Mouse (Mus musculus): ENCODE results near the gene Rsl24d1. TPM values are rescaled to one million over a fixed set of nuclear protein-coding genes. Genes with fewer than 3 reads are reported as not detected.
A peak's percentile ranks its signal among the peaks of the same experiment; 100 is the strongest.

Rsl24d1 gene
- polyA plus RNA-seq, 1 experiment from 2014 or later = 133 TPM

GRCm38 (mm10) chr9:73083956-73084355, 29.3 kb upstream of the Rsl24d1 start:
- Histone ChIP-seq H3K4me3 (replicated peaks) (no peak overlapping the region), H3K9ac (no peak overlapping the region), H3K4me1 (no peaks in the 10 kb centered on the region), H3K27ac (no peak overlapping the region), H3K27me3 (no peaks in the 10 kb centered on the region; the same call in 1 of the 2 replicates), H3K9me3 (no peaks in the 10 kb centered on the region), H3K36me3 (replicated peaks) (no peaks in the 10 kb centered on the region), H3K4me2 (no peak overlapping the region)
- WGBS = 82% methylated on average over 6 of the region's 6 CpGs
- no peak for ATAC-seq (ENCODE audit: low FRiP score)

DNA sequence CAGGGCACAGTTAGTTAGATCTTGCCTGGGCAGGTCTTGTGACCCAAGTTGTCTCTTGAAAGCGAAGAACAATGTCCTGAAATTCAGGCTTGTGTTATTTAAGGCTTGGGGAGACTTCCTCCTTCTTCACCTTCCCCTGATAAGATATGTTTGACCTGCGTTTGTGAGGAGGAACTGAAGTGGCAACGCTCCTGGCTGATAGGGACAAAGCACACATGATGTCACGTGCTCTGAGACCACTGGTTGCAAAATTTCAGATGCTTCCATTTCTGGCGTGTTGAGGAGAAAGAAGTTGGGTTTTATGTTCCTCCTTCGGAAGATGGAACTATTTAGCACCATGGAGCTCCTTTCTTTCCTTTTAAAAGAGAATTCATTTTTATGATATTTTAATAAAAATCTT, 27.4 kb upstream of the Rsl24d1 start:
- Histone ChIP-seq H3K36me3 (replicated peaks) (no peaks in the 10 kb centered on the region), H3K9me3 (no peaks in the 10 kb centered on the region), H3K4me2 (no peak overlapping the region), H3K27ac (no peak overlapping the region), H3K27me3 (no peaks in the 10 kb centered on the region; the same call in 1 of the 2 replicates), H3K4me1 (no peaks in the 10 kb centered on the region), H3K4me3 (replicated peaks) (no peak overlapping the region), H3K9ac (no peak overlapping the region)
- 87% methylated on average over 6 of the region's 6 CpGs for WGBS
- ATAC-seq (ENCODE audit: low FRiP score) = no peak

GRCm38 (mm10) chr9:73087121-73087520, 26.1 kb upstream of the Rsl24d1 start:
- Histone ChIP-seq H3K36me3 (replicated peaks) (no peaks in the 10 kb centered on the region), H3K4me1 (no peaks in the 10 kb centered on the region), H3K27ac (no peak overlapping the region), H3K4me2 (no peak overlapping the region), H3K9me3 (no peaks in the 10 kb centered on the region), H3K9ac (no peak overlapping the region), H3K27me3 (no peaks in the 10 kb centered on the region; the same call in 1 of the 2 replicates), H3K4me3 (replicated peaks) (no peak overlapping the region)
- WGBS = 66% methylated on average over 8 of the region's 8 CpGs
- ATAC-seq (ENCODE audit: low FRiP score) = no peak

DNA sequence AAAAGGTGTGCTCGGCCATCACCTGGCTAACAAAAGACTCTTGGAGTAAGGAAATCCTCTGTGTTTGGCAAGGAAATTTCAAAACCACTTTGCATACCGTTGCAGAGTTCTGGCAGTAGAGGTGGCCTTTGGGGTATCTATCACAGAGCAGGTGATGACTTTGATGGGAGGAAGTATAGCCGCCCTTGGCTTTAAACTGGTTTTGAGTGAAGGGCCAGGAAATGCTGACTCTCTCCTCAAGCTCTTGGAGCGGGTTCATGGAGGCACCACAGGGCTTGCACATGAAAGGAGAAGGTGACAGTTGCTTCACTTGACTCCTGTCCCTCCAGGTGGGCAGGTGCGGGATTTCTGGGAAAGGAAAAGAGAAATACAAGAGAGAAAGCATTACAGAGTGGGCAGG, 25.6 kb upstream of the Rsl24d1 start:
- H3K4me3 ChIP-seq (replicated peaks) = no peak overlapping the region
- H3K27ac ChIP-seq = no peak overlapping the region
- WGBS = 78% methylated on average over 5 of the region's 5 CpGs
- H3K9me3 ChIP-seq = no peaks in the 10 kb centered on the region
- no peaks in the 10 kb centered on the region for H3K36me3 ChIP-seq (replicated peaks)
- no peak for ATAC-seq (ENCODE audit: low FRiP score)
- H3K4me1 ChIP-seq = no peaks in the 10 kb centered on the region
- H3K9ac ChIP-seq = no peak overlapping the region
- no peak overlapping the region for H3K4me2 ChIP-seq
- peaks cover under 1% of the 10 kb centered on the region; the same call in 1 of the 2 replicates for H3K27me3 ChIP-seq

DNA sequence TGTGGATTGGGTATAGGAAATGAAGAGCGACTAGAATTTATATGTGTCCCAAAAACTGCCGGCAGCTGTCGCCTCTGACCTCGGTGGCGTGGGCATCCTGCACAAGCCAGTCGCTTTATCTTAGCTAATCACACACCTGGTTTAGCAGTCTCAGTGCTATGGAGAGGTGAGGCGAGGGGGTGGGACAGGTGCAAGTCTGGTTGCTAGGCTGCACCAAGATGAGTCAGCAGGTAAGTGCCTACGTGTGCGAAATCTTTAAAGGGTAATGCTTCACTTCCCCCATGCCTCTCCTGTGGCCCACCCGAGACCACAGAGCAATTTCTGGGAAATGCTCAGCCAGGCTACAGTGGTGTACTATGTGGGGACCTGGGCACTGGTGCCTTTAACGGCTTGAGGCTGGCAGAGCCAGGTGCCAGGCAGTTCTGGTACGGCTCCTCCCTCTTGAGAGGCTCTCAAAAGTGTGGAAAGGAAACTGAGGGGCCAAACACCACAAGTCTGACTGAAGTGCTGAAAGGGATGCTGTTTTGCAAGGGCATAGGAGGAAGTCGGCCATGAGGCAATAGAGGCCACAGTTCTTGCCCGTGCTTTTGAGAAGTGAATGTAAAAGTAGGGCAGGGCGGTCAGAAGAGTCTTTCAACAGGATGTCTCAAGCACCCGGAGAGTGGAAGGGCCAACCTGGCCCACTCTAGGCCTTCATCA, 23.9 kb upstream of the Rsl24d1 start:
- peaks cover 3% of the 10 kb centered on the region; the same call in 1 of the 2 replicates for H3K27me3 ChIP-seq
- no peaks in the 10 kb centered on the region for H3K36me3 ChIP-seq (replicated peaks)
- ATAC-seq (ENCODE audit: low FRiP score) = no peak
- H3K4me1 ChIP-seq = 0 out of 2 replicates have a peak, but pooled peaks cover under 1% of the 10 kb centered on the region
- H3K27ac ChIP-seq = no peak overlapping the region
- 84% methylated on average over 16 of the region's 16 CpGs for WGBS
- H3K9me3 ChIP-seq = no peaks in the 10 kb centered on the region
- H3K9ac ChIP-seq = no peak overlapping the region
- H3K4me2 ChIP-seq = no peak overlapping the region
- H3K4me3 ChIP-seq (replicated peaks) = no peak overlapping the region

GRCm38 (mm10) chr9:73090121-73090520, 23.1 kb upstream of the Rsl24d1 start:
- no peaks in the 10 kb centered on the region for H3K36me3 ChIP-seq (replicated peaks)
- peaks cover 3% of the 10 kb centered on the region; the same call in 1 of the 2 replicates for H3K27me3 ChIP-seq
- H3K9ac ChIP-seq = no peak overlapping the region
- peaks cover 5% of the 10 kb centered on the region; the same call in 1 of the 2 replicates for H3K4me1 ChIP-seq
- H3K4me3 ChIP-seq (replicated peaks) = no peak overlapping the region
- H3K9me3 ChIP-seq = no peaks in the 10 kb centered on the region
- 75% methylated on average over 10 of the region's 10 CpGs for WGBS
- no peak overlapping the region for H3K4me2 ChIP-seq
- no peak overlapping the region for H3K27ac ChIP-seq
- ATAC-seq (ENCODE audit: low FRiP score) = no peak

DNA sequence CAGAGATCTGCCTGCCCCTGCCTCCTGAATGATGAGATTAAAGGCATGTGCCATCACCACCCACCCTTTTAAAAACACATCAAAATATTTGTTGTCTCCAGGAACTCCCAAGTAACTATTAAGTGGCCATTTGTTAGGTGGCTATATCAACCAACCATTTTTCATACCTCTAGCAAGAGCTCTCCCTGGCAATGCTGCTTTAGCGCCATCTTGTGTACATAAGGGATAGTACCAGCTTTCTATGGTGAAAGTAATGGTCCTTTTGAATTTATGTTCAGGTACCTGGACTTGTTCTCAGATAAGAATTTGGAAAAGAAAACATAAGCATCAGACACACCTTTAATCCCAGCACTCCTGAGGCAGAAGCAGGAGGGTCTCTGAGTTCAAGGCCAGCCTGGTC, 21.5 kb upstream of the Rsl24d1 start:
- WGBS = 0% methylated on average over 1 of the region's 1 CpGs
- no peak overlapping the region for H3K27ac ChIP-seq
- ATAC-seq (ENCODE audit: low FRiP score) = no peak
- no peaks in the 10 kb centered on the region for H3K9me3 ChIP-seq
- peaks cover 5% of the 10 kb centered on the region; the same call in 1 of the 2 replicates for H3K4me1 ChIP-seq
- H3K27me3 ChIP-seq = peaks cover 3% of the 10 kb centered on the region; the same call in 1 of the 2 replicates
- H3K9ac ChIP-seq = no peak overlapping the region
- no peak overlapping the region for H3K4me2 ChIP-seq
- H3K4me3 ChIP-seq (replicated peaks) = no peak overlapping the region
- no peaks in the 10 kb centered on the region for H3K36me3 ChIP-seq (replicated peaks)

DNA sequence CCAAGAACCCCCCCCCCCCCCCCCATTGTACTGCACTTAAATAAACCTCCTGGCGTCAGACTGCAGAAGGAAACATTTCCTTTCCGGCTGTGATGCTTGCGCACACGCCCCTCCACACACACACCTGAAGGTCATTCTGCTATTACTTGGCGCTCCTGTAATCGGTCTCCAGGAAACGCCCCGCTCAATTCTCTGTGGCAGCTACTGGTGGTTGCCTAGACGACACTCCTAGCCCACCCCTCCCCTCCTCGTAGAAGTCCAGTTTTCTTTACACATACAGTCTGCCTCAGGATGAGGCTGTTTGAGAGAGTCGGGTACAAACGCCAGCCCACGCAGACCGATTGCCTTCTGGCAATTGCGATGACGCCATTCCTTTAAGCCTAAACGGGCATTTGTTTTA, 18.6 kb upstream of the Rsl24d1 start:
- Histone ChIP-seq H3K9ac (no peak overlapping the region), H3K4me3 (replicated peaks) (no peak overlapping the region), H3K27me3 (0 out of 2 replicates have a peak, but pooled peaks cover 3% of the 10 kb centered on the region), H3K36me3 (replicated peaks) (no peaks in the 10 kb centered on the region), H3K27ac (no peak overlapping the region), H3K4me1 (peaks cover 5% of the 10 kb centered on the region; the same call in 1 of the 2 replicates), H3K4me2 (no peak overlapping the region), H3K9me3 (no peaks in the 10 kb centered on the region)
- ATAC-seq (ENCODE audit: low FRiP score) = peak; percentile 64; the same call in 1 of the 2 replicates
- 52% methylated on average over 17 of the region's 17 CpGs for WGBS

GRCm38 (mm10) chr9:73097898-73098297, 15.3 kb upstream of the Rsl24d1 start:
- ATAC-seq (ENCODE audit: low FRiP score) = no peak
- Histone ChIP-seq H3K9me3 (no peaks in the 10 kb centered on the region), H3K27ac (no peak overlapping the region), H3K4me2 (no peak overlapping the region), H3K4me3 (replicated peaks) (no peak overlapping the region), H3K4me1 (peaks cover 5% of the 10 kb centered on the region; the same call in 1 of the 2 replicates), H3K36me3 (replicated peaks) (no peaks in the 10 kb centered on the region), H3K9ac (no peak overlapping the region), H3K27me3 (peaks cover 15% of the 10 kb centered on the region)
- 79% methylated on average over 2 of the region's 2 CpGs for WGBS

- no peak within 1 kb of the TSS for H3K4me2 ChIP-seq
- H3K27me3 ChIP-seq = peaks cover 49% of the 10 kb centered on the region
- WGBS = 87% methylated on average over 5 of the region's 5 CpGs
- no peak within 1 kb of the TSS for H3K9ac ChIP-seq
- H3K9me3 ChIP-seq = no peaks in the 10 kb centered on the region
- no peak within 1 kb of the TSS for H3K4me3 ChIP-seq (replicated peaks)
- H3K36me3 ChIP-seq (replicated peaks) = no peaks in the 10 kb centered on the region
- ATAC-seq (ENCODE audit: low FRiP score) = no peak
- no peak within 1 kb of the TSS for H3K27ac ChIP-seq
- H3K4me1 ChIP-seq = peaks cover 10% of the 10 kb centered on the region; the same call in 1 of the 2 replicates
These were observed 11.7 kb upstream of the Rsl24d1 start, which contains the start of gene Khdc3 for GRCm38 (mm10) chr9:73101536-73101935. Gene Khdc3 (plus strand): TSS chr9:73101836.

DNA sequence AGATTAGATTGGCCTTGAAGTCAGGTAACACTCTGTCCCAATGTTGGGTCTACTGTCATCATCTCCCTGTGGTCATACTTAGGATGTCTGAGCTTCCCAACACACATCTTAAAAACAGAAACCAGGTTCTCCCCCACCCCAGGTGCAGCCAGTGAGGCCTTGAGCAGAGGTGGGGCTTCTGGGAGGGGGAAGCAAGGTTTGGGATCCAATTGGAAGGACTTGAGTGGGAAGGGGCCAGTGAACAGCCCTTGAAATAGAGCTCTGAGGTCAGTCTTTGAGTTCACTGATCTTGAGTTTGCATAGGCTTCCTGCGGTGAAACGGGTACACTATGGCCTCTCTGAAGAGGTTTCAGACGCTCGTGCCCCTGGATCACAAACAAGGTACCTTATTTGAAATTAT, 11.0 kb upstream of the Rsl24d1 start, which contains the start of gene Gm20509:
Gm20509 (plus strand) TSS at position 290 of the 400 bp plus-strand sequence.
- WGBS = 91% methylated on average over 4 of the region's 4 CpGs

DNA sequence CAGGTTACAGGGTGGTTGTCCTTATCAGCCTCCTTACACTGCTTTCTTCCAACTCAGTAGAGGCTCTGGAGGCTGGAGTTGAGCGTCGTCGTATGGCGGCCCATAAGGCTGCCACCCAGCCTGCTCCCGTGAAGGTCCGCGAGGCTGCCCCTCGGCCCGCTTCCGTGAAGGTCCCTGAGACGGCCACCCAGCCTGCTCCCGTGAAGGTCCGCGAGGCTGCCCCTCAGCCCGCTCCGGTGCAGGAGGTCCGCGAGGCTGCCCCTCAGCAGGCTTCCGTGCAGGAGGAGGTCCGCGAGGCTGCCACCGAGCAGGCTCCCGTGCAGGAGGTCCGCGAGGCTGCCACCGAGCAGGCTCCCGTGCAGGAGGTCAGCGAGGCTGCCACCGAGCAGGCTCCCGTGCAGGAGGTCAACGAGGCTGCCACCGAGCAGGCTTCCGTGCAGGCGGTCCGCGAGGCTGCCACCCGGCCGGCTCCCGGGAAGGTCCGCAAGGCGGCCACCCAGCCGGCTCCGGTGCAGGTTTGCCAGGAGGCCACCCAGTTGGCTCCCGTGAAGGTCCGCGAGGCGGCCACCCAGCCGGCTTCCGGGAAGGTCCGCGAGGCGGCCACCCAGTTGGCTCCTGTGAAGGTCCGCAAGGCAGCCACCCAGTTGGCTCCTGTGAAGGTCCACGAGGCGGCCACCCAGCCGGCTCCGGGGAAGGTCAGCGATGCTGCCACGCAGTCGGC, 9.9 kb upstream of the Rsl24d1 start:
- peaks cover 54% of the 10 kb centered on the region for H3K27me3 ChIP-seq
- H3K4me1 ChIP-seq = peaks cover 10% of the 10 kb centered on the region; the same call in 1 of the 2 replicates
- H3K36me3 ChIP-seq (replicated peaks) = no peaks in the 10 kb centered on the region
- H3K9me3 ChIP-seq = no peaks in the 10 kb centered on the region
- 0 out of 2 replicates have a peak, but pooled peaks have one; percentile 36 for ATAC-seq (ENCODE audit: low FRiP score)
- WGBS = 4% methylated on average over 57 of the region's 60 CpGs
- peak overlapping the region; percentile 56; the same call in 1 of the 2 replicates for H3K9ac ChIP-seq
- no peak overlapping the region for H3K27ac ChIP-seq
- peak overlapping the region; percentile 84 for H3K4me2 ChIP-seq
- H3K4me3 ChIP-seq (replicated peaks) = peak overlapping the region; percentile 46

More for the DNA sequence above, 11.0 kb upstream of the Rsl24d1 start, which contains the start of gene Gm20509:
- no peaks in the 10 kb centered on the region for H3K9me3 ChIP-seq
- no peak within 1 kb of the TSS for H3K27ac ChIP-seq
- no peaks in the 10 kb centered on the region for H3K36me3 ChIP-seq (replicated peaks)
- peak within 1 kb of the TSS; percentile 56; the same call in 1 of the 2 replicates for H3K9ac ChIP-seq
- peak within 1 kb of the TSS; percentile 46 for H3K4me3 ChIP-seq (replicated peaks)
- ATAC-seq (ENCODE audit: low FRiP score) = no peak
- H3K27me3 ChIP-seq = peaks cover 54% of the 10 kb centered on the region
- peak within 1 kb of the TSS; percentile 84 for H3K4me2 ChIP-seq
- H3K4me1 ChIP-seq = peaks cover 10% of the 10 kb centered on the region; the same call in 1 of the 2 replicates

Data from forebrain, embryonic 12.5 days (tissue).